Mouse (Mus musculus): ENCODE data around the gene Ptk7. TPM values are rescaled to one million over a fixed set of nuclear protein-coding genes. Genes with fewer than 3 reads are reported as not detected.
A peak's percentile ranks its signal among the peaks of the same experiment; 100 is the strongest.
"Not testable (repeated sequence)": the region's sequence is repeated elsewhere in the genome, so short reads cannot be mapped to it uniquely, and the experiment has no call there.

Ptk7 gene
- polyA plus RNA-seq, 1 experiment from 2014 or later, result 58.5 TPM

DNA sequence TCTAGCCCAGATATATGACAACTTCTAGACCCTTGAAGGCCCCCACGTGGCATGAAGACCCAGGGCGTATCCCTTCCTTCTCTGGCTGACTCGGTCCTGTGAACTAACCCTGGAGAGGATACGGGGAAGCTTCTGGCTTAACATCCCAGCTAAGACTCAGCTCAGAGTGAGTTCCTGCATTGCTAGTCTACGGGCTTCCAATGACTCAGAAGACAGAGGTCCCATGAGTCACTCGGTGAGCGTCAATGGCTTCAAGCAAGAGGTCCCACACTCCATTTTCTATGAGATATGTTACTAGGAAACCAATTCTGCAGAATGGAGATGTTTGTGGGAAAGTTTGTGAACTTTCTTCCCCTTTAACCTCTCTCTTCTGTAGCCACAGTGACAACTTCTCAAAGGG is 54.8 kb downstream of the Ptk7 start:
- 90% methylated on average over 7 of the region's 7 CpGs for WGBS

GRCm38 (mm10) chr17:46571005-46571404 is 58.3 kb downstream of the Ptk7 start:
- Histone ChIP-seq H3K27ac (ENCODE audit: low read depth, low read length) (no peak overlapping the region), H3K4me1 (ENCODE audit: control insufficient read depth, insufficient read depth, low read length) (no peaks in the 10 kb centered on the region), H3K4me2 (replicated peaks; ENCODE audit: low read depth, low read length) (no peak overlapping the region), H3K4me3 (ENCODE audit: low read length) (no peak overlapping the region), H3K36me3 (ENCODE audit: control insufficient read depth, insufficient read depth, low read length) (peaks cover 94% of the 10 kb centered on the region), H3K27me3 (ENCODE audit: control insufficient read depth, insufficient read depth, low read length) (no peaks in the 10 kb centered on the region), H3K9ac (ENCODE audit: low read depth, low read length) (no peak overlapping the region), H3K9me3 (ENCODE audit: control insufficient read depth, low read length) (no peaks in the 10 kb centered on the region)
- 79% methylated on average over 11 of the region's 11 CpGs for WGBS
- ATAC-seq (ENCODE audit: low FRiP score, low TSS enrichment), result no peak

More for the DNA sequence above, 54.8 kb downstream of the Ptk7 start:
- no peak overlapping the region for H3K4me2 ChIP-seq (replicated peaks; ENCODE audit: low read depth, low read length)
- H3K4me1 ChIP-seq (ENCODE audit: control insufficient read depth, insufficient read depth, low read length), result no peaks in the 10 kb centered on the region
- ATAC-seq (ENCODE audit: low FRiP score, low TSS enrichment), result no peak
- H3K4me3 ChIP-seq (ENCODE audit: low read length), result no peak overlapping the region
- peaks cover 88% of the 10 kb centered on the region for H3K36me3 ChIP-seq (ENCODE audit: control insufficient read depth, insufficient read depth, low read length)
- H3K9ac ChIP-seq (ENCODE audit: low read depth, low read length), result no peak overlapping the region
- H3K27ac ChIP-seq (ENCODE audit: low read depth, low read length), result no peak overlapping the region
- H3K27me3 ChIP-seq (ENCODE audit: control insufficient read depth, insufficient read depth, low read length), result no peaks in the 10 kb centered on the region
- H3K9me3 ChIP-seq (ENCODE audit: control insufficient read depth, low read length), result no peaks in the 10 kb centered on the region

DNA sequence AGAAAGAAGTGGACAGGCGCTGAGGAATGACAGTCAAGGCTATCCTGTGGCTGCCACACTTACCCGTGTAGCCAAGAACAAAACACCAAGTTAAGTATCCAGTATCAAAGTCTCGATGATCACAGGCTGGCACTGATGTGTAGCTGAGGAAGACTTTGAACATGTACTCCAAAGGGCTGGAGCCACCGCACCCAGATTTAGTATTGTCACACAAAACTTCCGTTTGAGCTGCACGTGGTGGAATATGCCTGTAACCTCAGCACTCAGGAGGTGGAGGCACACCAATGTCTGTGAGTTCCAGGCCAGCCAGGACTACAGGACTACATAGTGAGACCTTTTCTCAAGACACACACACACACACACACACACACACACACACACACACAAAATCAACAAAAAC is 70.2 kb downstream of the Ptk7 start:
- Histone ChIP-seq H3K36me3 (ENCODE audit: control insufficient read depth, insufficient read depth, low read length) (peaks cover 7% of the 10 kb centered on the region), H3K4me1 (ENCODE audit: control insufficient read depth, insufficient read depth, low read length) (peaks cover 8% of the 10 kb centered on the region), H3K9me3 (ENCODE audit: control insufficient read depth, low read length) (no peaks in the 10 kb centered on the region), H3K27me3 (ENCODE audit: control insufficient read depth, insufficient read depth, low read length) (no peaks in the 10 kb centered on the region), H3K9ac (ENCODE audit: low read depth, low read length) (no peak overlapping the region), H3K4me2 (replicated peaks; ENCODE audit: low read depth, low read length) (no peak overlapping the region), H3K4me3 (ENCODE audit: low read length) (no peak overlapping the region), H3K27ac (ENCODE audit: low read depth, low read length) (no peak overlapping the region)
- WGBS, result 92% methylated on average over 6 of the region's 6 CpGs
- ATAC-seq (ENCODE audit: low FRiP score, low TSS enrichment), result no peak

DNA sequence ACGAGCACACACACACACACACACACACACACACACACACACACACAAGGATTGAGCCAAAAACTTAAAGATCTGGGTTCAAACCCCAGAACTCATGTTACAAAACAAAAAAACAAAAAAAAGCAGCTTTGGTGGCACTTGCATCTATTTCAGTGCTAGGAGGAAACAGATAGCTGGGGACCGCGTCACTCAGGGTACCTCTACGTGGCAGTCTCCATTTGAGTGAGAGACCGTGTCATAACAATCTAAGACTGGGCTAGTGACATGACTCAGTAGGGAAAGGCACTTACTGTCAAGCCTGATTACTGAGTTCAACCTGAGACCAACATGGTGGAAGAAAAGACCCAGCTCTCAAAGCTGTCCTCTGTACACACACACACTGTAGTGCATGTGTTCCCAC is 71.2 kb downstream of the Ptk7 start:
- H3K9me3 ChIP-seq (ENCODE audit: control insufficient read depth, low read length), result no peaks in the 10 kb centered on the region; the same call in 1 of the 2 replicates
- H3K27ac ChIP-seq (ENCODE audit: low read depth, low read length), result no peak overlapping the region
- H3K9ac ChIP-seq (ENCODE audit: low read depth, low read length), result no peak overlapping the region
- no peaks in the 10 kb centered on the region; the same call in 1 of the 2 replicates for H3K36me3 ChIP-seq (ENCODE audit: control insufficient read depth, insufficient read depth, low read length)
- peaks cover 18% of the 10 kb centered on the region for H3K4me1 ChIP-seq (ENCODE audit: control insufficient read depth, insufficient read depth, low read length)
- 93% methylated on average over 5 of the region's 5 CpGs for WGBS
- no peak overlapping the region for H3K4me3 ChIP-seq (ENCODE audit: low read length)
- no peak for ATAC-seq (ENCODE audit: low FRiP score, low TSS enrichment)
- no peak overlapping the region for H3K4me2 ChIP-seq (replicated peaks; ENCODE audit: low read depth, low read length)
- H3K27me3 ChIP-seq (ENCODE audit: control insufficient read depth, insufficient read depth, low read length), result no peaks in the 10 kb centered on the region

DNA sequence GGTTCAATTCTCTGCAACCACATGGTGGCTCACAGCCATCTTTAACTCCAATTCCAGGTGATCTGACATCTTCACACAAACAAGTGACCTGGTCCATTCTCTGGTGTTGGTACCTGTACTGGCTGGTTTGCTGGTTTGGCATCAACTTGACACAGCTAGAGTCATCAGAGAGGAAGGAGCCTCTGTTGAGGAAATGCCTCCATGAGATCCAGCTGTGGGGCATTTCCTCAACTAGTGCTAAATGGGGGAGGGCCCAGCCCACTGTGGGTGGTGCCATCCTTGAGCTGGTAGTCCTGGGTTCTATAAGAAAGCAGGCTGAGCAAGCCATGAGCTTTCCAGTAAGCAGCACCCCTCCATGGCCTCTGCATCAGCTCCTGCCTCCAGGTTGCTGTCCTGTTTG is 72.0 kb downstream of the Ptk7 start:
- H3K27me3 ChIP-seq (ENCODE audit: control insufficient read depth, insufficient read depth, low read length); H3K36me3 ChIP-seq (ENCODE audit: control insufficient read depth, insufficient read depth, low read length); H3K4me3 ChIP-seq (ENCODE audit: low read length); H3K9me3 ChIP-seq (ENCODE audit: control insufficient read depth, low read length); ATAC-seq (ENCODE audit: low FRiP score, low TSS enrichment): not testable (repeated sequence)
- 0 out of 2 replicates have a peak overlapping the region, but pooled peaks have one; percentile 74 for H3K4me2 ChIP-seq (replicated peaks; ENCODE audit: low read depth, low read length)
- H3K9ac ChIP-seq (ENCODE audit: low read depth, low read length), result 0 out of 2 replicates have a peak overlapping the region, but pooled peaks have one; percentile 53
- peaks cover 24% of the 10 kb centered on the region for H3K4me1 ChIP-seq (ENCODE audit: control insufficient read depth, insufficient read depth, low read length)
- peak overlapping the region; percentile 90; the same call in 1 of the 2 replicates for H3K27ac ChIP-seq (ENCODE audit: low read depth, low read length)

DNA sequence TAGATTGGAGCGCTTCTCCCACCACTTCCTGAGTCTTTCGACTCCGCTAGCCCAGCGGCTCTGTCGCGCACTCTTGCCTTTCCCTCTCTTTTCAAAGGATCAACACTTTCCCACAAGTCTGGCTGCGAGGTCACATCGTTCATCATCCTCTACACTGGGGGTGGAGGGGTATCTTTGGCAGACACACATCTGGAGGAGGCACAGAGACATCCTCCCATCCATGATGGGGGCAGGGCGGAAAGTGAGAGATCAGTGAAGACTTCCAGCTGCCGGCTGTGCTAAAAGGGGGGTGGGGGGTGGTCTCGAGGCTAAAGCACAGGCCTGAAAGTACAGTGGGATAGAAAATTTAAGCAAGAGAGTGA is 72.7 kb downstream of the Ptk7 start:
- Histone ChIP-seq H3K4me3 (ENCODE audit: low read length) (peak overlapping the region; percentile 99), H3K27ac (ENCODE audit: low read depth, low read length) (peak overlapping the region; percentile 90), H3K27me3 (ENCODE audit: control insufficient read depth, insufficient read depth, low read length) (no peaks in the 10 kb centered on the region), H3K9me3 (ENCODE audit: control insufficient read depth, low read length) (no peaks in the 10 kb centered on the region; the same call in 1 of the 2 replicates), H3K4me1 (ENCODE audit: control insufficient read depth, insufficient read depth, low read length) (peaks cover 28% of the 10 kb centered on the region), H3K9ac (ENCODE audit: low read depth, low read length) (peak overlapping the region; percentile 53), H3K4me2 (replicated peaks; ENCODE audit: low read depth, low read length) (peak overlapping the region; percentile 74), H3K36me3 (ENCODE audit: control insufficient read depth, insufficient read depth, low read length) (peaks cover 8% of the 10 kb centered on the region)
- WGBS, result under 1% methylated on average over 11 of the region's 11 CpGs
- peak; percentile 37 for ATAC-seq (ENCODE audit: low FRiP score, low TSS enrichment)

GRCm38 (mm10) chr17:46555673-46556583 is 73.4 kb downstream of the Ptk7 start, which contains the start of gene Srf:
Gene Srf, minus strand, starts transcription at chr17:46556175.
- peak within 1 kb of the TSS; percentile 99 for H3K4me3 ChIP-seq (ENCODE audit: low read length)
- H3K27ac ChIP-seq (ENCODE audit: low read depth, low read length), result peak within 1 kb of the TSS; percentile 90
- H3K4me2 ChIP-seq (replicated peaks; ENCODE audit: low read depth, low read length), result peak within 1 kb of the TSS; percentile 74
- H3K36me3 ChIP-seq (ENCODE audit: control insufficient read depth, insufficient read depth, low read length), result peaks cover 15% of the 10 kb centered on the region
- peaks cover 28% of the 10 kb centered on the region for H3K4me1 ChIP-seq (ENCODE audit: control insufficient read depth, insufficient read depth, low read length)
- H3K9me3 ChIP-seq (ENCODE audit: control insufficient read depth, low read length), result no peaks in the 10 kb centered on the region; the same call in 1 of the 2 replicates
- peak within 1 kb of the TSS; percentile 99 for H3K9ac ChIP-seq (ENCODE audit: low read depth, low read length)
- peak; percentile 94 for ATAC-seq (ENCODE audit: low FRiP score, low TSS enrichment)
- WGBS, result under 1% methylated on average over 75 of the region's 87 CpGs
- H3K27me3 ChIP-seq (ENCODE audit: control insufficient read depth, insufficient read depth, low read length), result no peaks in the 10 kb centered on the region

DNA sequence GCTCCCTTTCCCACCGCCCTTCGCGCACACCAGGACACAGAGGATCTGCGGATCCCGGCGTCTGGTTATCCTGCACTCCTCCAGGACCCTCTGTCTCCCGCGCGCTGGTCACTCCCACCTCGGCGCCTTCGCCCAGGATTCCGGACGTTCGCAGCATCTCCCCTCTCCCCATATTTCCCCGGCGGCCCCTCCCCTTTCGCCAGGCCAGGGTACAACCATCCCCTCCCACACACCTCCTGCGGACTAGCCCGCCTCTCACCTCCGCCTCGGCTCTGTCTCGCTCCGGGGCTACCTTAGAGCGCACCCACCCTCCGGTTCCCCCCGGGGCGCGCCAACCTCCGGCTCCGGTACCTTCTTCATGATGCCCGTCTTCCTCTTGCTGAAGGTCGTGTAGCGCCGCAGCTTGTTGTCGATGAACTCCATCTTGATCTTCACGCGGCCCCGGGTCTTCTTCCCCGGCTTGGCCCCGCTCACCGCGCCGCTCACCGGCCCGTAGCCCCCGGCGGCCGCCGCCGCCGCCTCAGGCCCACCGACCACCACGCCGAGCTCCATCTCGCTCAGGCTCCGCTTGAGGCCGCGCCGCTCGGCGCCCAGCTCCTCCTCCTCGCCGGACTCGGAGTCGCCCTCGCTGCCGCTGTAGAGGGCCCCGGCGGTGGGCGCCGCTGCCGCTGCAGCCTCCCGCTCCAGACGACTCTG is 74.2 kb downstream of the Ptk7 start:
- H3K4me3 ChIP-seq (ENCODE audit: low read length), result peak overlapping the region; percentile 99
- peaks cover 23% of the 10 kb centered on the region for H3K36me3 ChIP-seq (ENCODE audit: control insufficient read depth, insufficient read depth, low read length)
- no peaks in the 10 kb centered on the region; the same call in 1 of the 2 replicates for H3K9me3 ChIP-seq (ENCODE audit: control insufficient read depth, low read length)
- peaks cover 28% of the 10 kb centered on the region for H3K4me1 ChIP-seq (ENCODE audit: control insufficient read depth, insufficient read depth, low read length)
- WGBS, result under 1% methylated on average over 72 of the region's 75 CpGs
- H3K27me3 ChIP-seq (ENCODE audit: control insufficient read depth, insufficient read depth, low read length), result no peaks in the 10 kb centered on the region
- H3K9ac ChIP-seq (ENCODE audit: low read depth, low read length), result peak overlapping the region; percentile 99
- no peak for ATAC-seq (ENCODE audit: low FRiP score, low TSS enrichment)
- peak overlapping the region; percentile 74 for H3K4me2 ChIP-seq (replicated peaks; ENCODE audit: low read depth, low read length)
- H3K27ac ChIP-seq (ENCODE audit: low read depth, low read length), result peak overlapping the region; percentile 90

DNA sequence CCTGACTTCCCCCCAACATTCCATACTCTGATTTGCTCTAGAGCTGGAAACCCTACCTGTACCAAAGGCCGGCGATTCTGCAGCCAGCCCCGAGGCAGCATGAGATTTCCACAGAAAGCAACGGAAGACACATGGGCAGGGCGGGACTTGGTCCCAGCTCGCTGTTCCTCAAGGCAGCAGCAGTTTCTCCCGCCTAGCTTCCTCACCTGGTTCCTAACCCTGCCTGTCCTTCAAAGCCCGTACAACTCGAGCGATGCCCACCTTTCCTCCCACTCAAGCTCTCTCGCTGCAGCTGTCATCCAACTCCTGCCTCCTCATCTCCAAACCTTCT is 74.7 kb downstream of the Ptk7 start:
- Histone ChIP-seq H3K4me1 (ENCODE audit: control insufficient read depth, insufficient read depth, low read length) (peaks cover 28% of the 10 kb centered on the region), H3K4me3 (ENCODE audit: low read length) (peak overlapping the region; percentile 99), H3K9ac (ENCODE audit: low read depth, low read length) (peak overlapping the region; percentile 99), H3K27me3 (ENCODE audit: control insufficient read depth, insufficient read depth, low read length) (no peaks in the 10 kb centered on the region), H3K4me2 (replicated peaks; ENCODE audit: low read depth, low read length) (peak overlapping the region; percentile 74), H3K27ac (ENCODE audit: low read depth, low read length) (peak overlapping the region; percentile 90; the same call in 1 of the 2 replicates), H3K36me3 (ENCODE audit: control insufficient read depth, insufficient read depth, low read length) (peaks cover 28% of the 10 kb centered on the region), H3K9me3 (ENCODE audit: control insufficient read depth, low read length) (no peaks in the 10 kb centered on the region; the same call in 1 of the 2 replicates)
- WGBS, result under 1% methylated on average over 11 of the region's 11 CpGs
- no peak for ATAC-seq (ENCODE audit: low FRiP score, low TSS enrichment)

All from kidney, embryonic 14.5 days (tissue).